Mouse (Mus musculus) cerebellum, adult 2 months (tissue): ENCODE measurements at regions not wholly inside any gene's neighbourhood (a gene's known extent, or its start where the extent isn't known, plus 50 kb on each side); places are given as distances from the start of the nearest gene placed in this dataset.

Experiments
- DNase-seq, 2 experiments: peaks; one replicate each; pipeline ENCODE4 v3.0.0; 2021
- H3K27ac ChIP-seq: fragments of 200-500 bp; 2 replicates; pipeline ENCODE4 v1.5.1; 2012; ENCODE audit warnings: low read length, control low read depth, inconsistent platforms; ENCODE audit not compliant: insufficient read depth
- H3K27me3 ChIP-seq: fragments of 200-500 bp; 2 replicates; pipeline ENCODE4 v1.6.1; 2012; ENCODE audit warnings: inconsistent platforms, mild to moderate bottlenecking, low read length, moderate library complexity; ENCODE audit not compliant: control insufficient read depth, insufficient read depth
- H3K4me1 ChIP-seq: fragments of 200-500 bp; 2 replicates; pipeline ENCODE4 v1.6.1; 2011; ENCODE audit warnings: low read length; ENCODE audit not compliant: control insufficient read depth, insufficient read depth
- H3K4me3 ChIP-seq: fragments of 200-500 bp; replicated peaks from 2 replicates; pipeline ENCODE3; 2011; ENCODE audit warnings: mild to moderate bottlenecking, low read depth, low read length, control low read depth; ENCODE audit not compliant: insufficient read depth
- CTCF ChIP-seq: fragments of 200-500 bp; IDR thresholded peaks from 2 replicates; pipeline ENCODE4 v1.5.1; 2011; ENCODE audit warnings: low read depth, mild to moderate bottlenecking, control low read depth, low read length, moderate library complexity, borderline replicate concordance; ENCODE audit not compliant: insufficient read depth
- POLR2A ChIP-seq: fragments of 200-500 bp; IDR thresholded peaks from 2 replicates; pipeline ENCODE4 v1.6.1; 2011; ENCODE audit warnings: low read length, control low read depth, borderline replicate concordance; ENCODE audit not compliant: insufficient read depth
- WGBS: fragments of 180-500 bp; shearing (Covaris S2); methylation state at CpG from one replicate; pipeline ENCODE4 v1.1.7; 2018; 5-methylcytosine and 5-hydroxymethylcytosine counted together

DNA sequence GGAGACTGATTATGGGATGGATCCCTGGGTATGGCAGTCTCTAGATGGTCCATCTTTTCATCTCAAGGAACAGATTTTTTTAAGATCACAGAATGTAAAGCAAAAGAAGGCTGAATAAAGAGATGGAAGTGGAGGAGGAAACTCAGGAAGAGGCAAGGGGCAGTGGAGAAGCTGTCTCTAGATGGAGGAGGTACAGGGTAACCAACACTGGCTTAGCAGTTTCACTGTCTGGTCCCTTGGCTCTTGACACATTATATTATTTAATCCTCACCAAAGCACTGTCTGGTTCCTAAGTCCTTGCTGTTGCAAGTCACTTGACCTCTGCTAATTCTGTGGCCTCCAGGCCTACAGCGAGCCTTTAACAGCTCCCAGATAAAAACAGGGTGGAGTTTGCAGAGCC lies 154.6 kb upstream of the Marcks start:
- Histone ChIP-seq H3K27me3 (no peaks in the 10 kb centered on the region), H3K4me3 (no peak overlapping the region), H3K4me1 (no peaks in the 10 kb centered on the region), H3K27ac (no peak overlapping the region)
- no peak for TF ChIP-seq CTCF
- TF ChIP-seq POLR2A, result no peak
- no peak for DNase-seq
- WGBS, result 89% methylated on average over 1 of the region's 1 CpGs

DNA sequence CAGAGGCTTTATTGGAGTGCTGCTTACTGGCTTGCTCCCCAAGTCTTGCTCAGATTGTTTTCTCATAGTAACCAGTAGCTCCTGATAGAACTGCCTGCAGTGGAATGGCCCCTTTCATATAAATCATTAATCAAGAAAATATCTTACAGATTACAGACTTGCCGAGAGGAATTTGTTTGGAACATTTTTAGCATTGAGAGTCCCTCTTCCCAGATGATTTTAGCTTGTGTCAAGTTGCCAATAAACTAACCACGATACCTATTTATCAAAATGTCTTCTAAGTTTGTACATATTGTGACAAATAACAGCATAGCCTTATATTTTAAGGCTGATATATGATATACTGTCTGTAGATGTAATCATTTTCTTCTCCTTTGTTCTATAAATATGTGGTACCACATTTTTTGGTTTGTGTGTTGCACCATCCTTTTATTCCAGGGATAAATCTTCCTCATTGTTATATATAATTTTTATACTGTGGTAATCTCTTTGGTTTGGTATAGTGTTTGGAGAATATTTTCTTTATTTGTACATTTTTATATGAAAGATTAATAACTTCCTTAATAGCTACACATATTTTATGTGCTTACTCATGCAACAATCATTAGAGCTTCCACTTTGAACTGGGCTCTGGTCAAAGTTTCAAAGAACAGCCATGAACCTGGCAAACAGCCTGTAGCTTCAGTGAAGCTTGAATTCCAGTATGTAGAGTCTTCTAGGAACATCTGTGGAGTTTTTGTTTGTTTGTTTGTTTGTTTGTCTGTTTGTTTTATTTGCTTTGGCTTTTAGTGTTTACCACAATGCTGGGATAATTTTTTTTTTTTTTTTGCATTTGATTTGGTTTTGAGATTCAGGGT lies 153.1 kb upstream of the Marcks start:
- Histone ChIP-seq H3K4me3 (no peak overlapping the region), H3K4me1 (no peaks in the 10 kb centered on the region), H3K27me3 (no peaks in the 10 kb centered on the region), H3K27ac (no peak overlapping the region)
- TF ChIP-seq POLR2A (no peak), CTCF (no peak)
- no peak for DNase-seq
- 94% methylated on average over 2 of the region's 2 CpGs for WGBS

DNA sequence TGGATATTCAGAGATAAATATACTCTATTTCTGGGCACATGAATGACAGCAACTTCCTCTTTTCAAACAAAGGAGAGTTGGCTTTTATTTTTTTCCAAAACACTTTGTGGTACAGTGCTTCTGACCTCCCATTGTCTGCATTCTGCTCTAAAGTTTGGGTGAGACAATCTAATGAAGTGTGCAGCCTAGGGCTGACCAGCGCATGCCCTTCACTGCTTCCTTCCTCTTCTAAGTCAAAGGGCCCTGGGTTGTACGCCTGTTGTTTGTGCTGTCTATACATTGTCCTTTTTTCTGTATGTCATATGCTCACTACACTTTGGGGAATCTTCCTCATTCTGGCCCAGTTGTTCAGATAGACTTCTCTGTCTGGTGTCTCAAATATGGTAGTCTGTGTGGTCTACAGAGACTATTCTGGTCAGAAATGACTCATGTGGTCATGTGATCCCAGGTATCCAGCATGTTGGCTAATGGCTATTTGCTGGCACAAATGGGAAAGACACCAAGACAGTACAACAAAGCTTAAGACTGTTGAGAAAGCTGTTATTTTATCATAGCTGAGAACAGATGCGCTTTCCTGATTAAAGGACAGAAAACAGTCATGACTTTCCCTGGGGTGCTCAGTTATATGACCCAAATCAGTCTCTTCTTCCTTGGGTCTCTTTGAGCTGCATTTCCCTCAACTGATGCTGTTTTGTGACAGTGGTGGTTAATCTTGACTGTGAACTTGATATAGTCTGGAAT lies 151.4 kb upstream of the Marcks start:
- DNase-seq, result no peak

DNA sequence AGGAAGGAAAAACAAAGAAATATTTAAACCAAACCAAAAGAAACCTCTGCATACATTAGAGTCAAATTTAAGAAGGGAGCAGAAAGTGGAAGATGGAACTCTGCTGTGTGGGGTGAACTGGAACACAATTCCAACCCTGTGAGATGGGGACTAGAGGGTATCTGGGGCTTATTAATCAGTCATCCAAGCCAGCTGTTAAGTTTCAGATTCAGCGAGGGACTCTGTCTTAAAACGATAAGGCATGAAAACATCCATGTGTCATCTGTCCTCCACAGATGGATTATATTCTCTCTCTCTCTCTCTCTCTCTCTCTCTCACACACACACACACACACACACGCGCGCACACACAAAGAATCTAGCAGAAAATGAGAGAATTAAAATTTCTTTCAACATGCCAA lies 147.6 kb upstream of the Marcks start:
- Histone ChIP-seq H3K4me3 (no peak overlapping the region), H3K27ac (no peak overlapping the region), H3K4me1 (no peaks in the 10 kb centered on the region), H3K27me3 (no peaks in the 10 kb centered on the region)
- 78% methylated on average over 5 of the region's 5 CpGs for WGBS
- no peak for TF ChIP-seq POLR2A
- TF ChIP-seq CTCF, result no peak
- DNase-seq, result no peak

More for the DNA sequence above, 151.4 kb upstream of the Marcks start:
- no peak overlapping the region for H3K4me3 ChIP-seq
- H3K27ac ChIP-seq, result no peak overlapping the region
- no peak for TF ChIP-seq CTCF
- no peak for TF ChIP-seq POLR2A
- no peaks in the 10 kb centered on the region for H3K4me1 ChIP-seq
- 93% methylated on average over 3 of the region's 3 CpGs for WGBS
- H3K27me3 ChIP-seq, result no peaks in the 10 kb centered on the region

DNA sequence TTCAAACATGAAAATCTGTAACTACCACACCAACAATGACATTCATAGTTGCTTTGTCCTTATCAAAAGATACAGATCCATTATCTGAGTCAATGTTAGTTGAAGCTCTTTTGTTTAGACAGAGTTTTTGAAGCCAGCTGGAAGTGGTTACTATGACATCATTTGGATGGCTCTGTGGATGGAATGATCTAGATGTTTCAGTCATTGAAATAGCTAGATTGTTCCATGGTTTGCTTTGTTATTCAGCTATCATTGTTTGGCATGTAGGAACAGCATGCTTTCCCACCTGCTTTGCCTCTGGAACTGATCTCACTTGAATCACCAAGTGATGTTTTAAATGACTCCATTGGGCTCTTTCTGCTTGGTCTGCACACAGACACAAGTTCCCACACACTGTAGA lies 144.2 kb upstream of the Marcks start:
- no peaks in the 10 kb centered on the region for H3K4me1 ChIP-seq
- DNase-seq, result no peak
- TF ChIP-seq CTCF (no peak), POLR2A (no peak)
- H3K27me3 ChIP-seq, result no peaks in the 10 kb centered on the region
- H3K4me3 ChIP-seq, result no peak overlapping the region
- H3K27ac ChIP-seq, result no peak overlapping the region

DNA sequence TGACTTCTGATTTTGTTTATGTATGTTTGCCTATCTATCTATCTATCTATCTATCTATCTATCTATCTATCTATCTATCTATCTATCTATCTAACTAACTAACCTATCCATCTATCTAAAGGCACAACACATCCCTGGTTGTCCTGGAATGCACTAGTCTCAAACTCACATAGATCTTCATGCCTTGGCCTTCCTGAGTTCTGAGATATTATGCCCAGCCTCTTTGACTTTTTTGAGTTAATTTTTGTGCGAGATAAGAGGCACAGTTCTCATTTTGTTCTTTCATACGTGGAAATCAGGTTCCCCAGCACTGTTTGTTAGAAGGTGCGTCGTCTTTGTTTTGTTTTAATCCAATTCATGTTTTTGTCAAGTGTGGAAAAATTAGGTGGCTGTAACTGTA lies 142.1 kb upstream of the Marcks start:
- Histone ChIP-seq H3K4me1 (no peaks in the 10 kb centered on the region), H3K27ac (no peak overlapping the region)
- WGBS, result 92% methylated on average over 4 of the region's 4 CpGs

DNA sequence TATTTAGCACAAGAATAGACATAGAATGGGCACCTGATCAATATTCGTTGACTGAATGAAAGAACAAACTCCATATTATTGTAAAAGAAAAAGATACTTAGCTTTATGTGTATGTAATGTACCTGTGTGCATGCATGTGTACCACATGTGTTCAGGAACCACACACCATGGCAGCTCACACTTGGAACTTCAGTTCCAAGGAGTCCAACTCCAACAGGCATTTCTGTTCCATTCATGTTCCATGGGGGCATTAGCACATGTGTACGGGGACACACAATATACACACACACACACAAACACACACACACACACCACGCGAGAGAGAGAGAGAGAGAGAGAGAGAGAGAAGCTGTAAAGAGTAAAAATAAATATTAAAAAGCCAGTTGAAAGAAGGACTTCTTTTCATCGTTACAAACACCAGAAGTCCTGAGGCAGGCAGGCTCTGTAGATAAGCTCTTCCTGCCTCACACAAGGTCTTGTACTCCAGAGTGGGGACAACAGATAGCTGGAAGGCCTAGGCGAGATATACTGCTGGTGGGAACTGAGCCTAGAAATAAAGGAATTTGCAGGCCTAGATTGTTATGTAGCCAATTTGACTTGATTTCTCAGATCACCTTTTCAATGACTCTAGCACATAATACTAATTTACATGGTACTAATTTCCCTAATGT lies 141.6 kb upstream of the Marcks start:
- DNase-seq, result no peak
- TF ChIP-seq POLR2A (no peak), CTCF (no peak)
- WGBS, result 92% methylated on average over 6 of the region's 6 CpGs
- Histone ChIP-seq H3K4me3 (no peak overlapping the region), H3K4me1 (no peaks in the 10 kb centered on the region), H3K27me3 (no peaks in the 10 kb centered on the region), H3K27ac (no peak overlapping the region)

More for the DNA sequence above, 142.1 kb upstream of the Marcks start:
- no peak overlapping the region for H3K4me3 ChIP-seq
- H3K27me3 ChIP-seq, result no peaks in the 10 kb centered on the region
- DNase-seq, result no peak
- no peak for TF ChIP-seq CTCF
- TF ChIP-seq POLR2A, result no peak
